Mouse (Mus musculus) spleen, adult 12 weeks (tissue): ENCODE measurements around the gene Plcl1.

Experiments
- DNase-seq: peaks from one replicate; pipeline ENCODE4 v3.0.0; 2022; ENCODE audit warnings: low spot score

Gene Plcl1

GRCm38 (mm10) chr1:55525748-55526147 lies 120.0 kb downstream of the Plcl1 start:
- DNase-seq = no peak

- DNase-seq = no peak
These were observed 123.0 kb downstream of the Plcl1 start for GRCm38 (mm10) chr1:55528547-55529304.

- DNase-seq = no peak
These were observed 128.1 kb downstream of the Plcl1 start for GRCm38 (mm10) chr1:55533823-55534222.

- no peak for DNase-seq
These were observed 148.7 kb downstream of the Plcl1 start for GRCm38 (mm10) chr1:55554405-55554804.

- DNase-seq = no peak
These were observed 152.2 kb downstream of the Plcl1 start for GRCm38 (mm10) chr1:55557960-55558359.

GRCm38 (mm10) chr1:55558409-55558808 lies 152.7 kb downstream of the Plcl1 start:
- no peak for DNase-seq

- no peak for DNase-seq
These were observed 154.3 kb downstream of the Plcl1 start for GRCm38 (mm10) chr1:55559998-55560397.

- no peak for DNase-seq
These were observed 160.2 kb downstream of the Plcl1 start for GRCm38 (mm10) chr1:55565933-55566332.

- DNase-seq = no peak
These were observed 162.2 kb downstream of the Plcl1 start for GRCm38 (mm10) chr1:55567801-55568360.

- DNase-seq = no peak
These were observed 164.5 kb downstream of the Plcl1 start for GRCm38 (mm10) chr1:55570225-55570624.

GRCm38 (mm10) chr1:55571399-55571798 lies 165.7 kb downstream of the Plcl1 start:
- no peak for DNase-seq

- no peak for DNase-seq
These were observed 166.5 kb downstream of the Plcl1 start for GRCm38 (mm10) chr1:55572202-55572601.

GRCm38 (mm10) chr1:55572664-55573063 lies 166.9 kb downstream of the Plcl1 start:
- no peak for DNase-seq

- DNase-seq = no peak
These were observed 170.2 kb downstream of the Plcl1 start for GRCm38 (mm10) chr1:55575916-55576315.

- no peak for DNase-seq
These were observed 176.0 kb downstream of the Plcl1 start for GRCm38 (mm10) chr1:55581752-55582151.

- no peak for DNase-seq
These were observed 179.7 kb downstream of the Plcl1 start for GRCm38 (mm10) chr1:55585441-55585840.

- no peak for DNase-seq
These were observed 182.4 kb downstream of the Plcl1 start for GRCm38 (mm10) chr1:55588090-55588489.

- DNase-seq = no peak
These were observed 184.3 kb downstream of the Plcl1 start for GRCm38 (mm10) chr1:55590047-55590446.

GRCm38 (mm10) chr1:55600496-55600895 lies 194.8 kb downstream of the Plcl1 start:
- no peak for DNase-seq

GRCm38 (mm10) chr1:55604593-55604992 lies 198.9 kb downstream of the Plcl1 start:
- no peak for DNase-seq

- no peak for DNase-seq
These were observed 199.7 kb downstream of the Plcl1 start for GRCm38 (mm10) chr1:55605450-55605849.

- no peak for DNase-seq
These were observed 200.2 kb downstream of the Plcl1 start for GRCm38 (mm10) chr1:55605956-55606355.

- DNase-seq = no peak
These were observed 200.7 kb downstream of the Plcl1 start for GRCm38 (mm10) chr1:55606405-55606804.
